Mouse (Mus musculus) embryonic fibroblast, embryonic 13.5 days (primary cell): ENCODE measurements around the gene Zfp654.

Source experiments
- CTCF ChIP-seq: IDR thresholded peaks from 2 replicates; pipeline ENCODE4 v1.5.1; 2011; ENCODE audit warnings: mild to moderate bottlenecking, control low read depth, low read length, moderate library complexity, borderline replicate concordance; ENCODE audit not compliant: insufficient read depth
- POLR2A ChIP-seq: IDR thresholded peaks from 2 replicates; pipeline ENCODE4 v1.6.1; 2011; ENCODE audit warnings: low read depth, mild to moderate bottlenecking, control low read depth, low read length, moderate library complexity

DNA sequence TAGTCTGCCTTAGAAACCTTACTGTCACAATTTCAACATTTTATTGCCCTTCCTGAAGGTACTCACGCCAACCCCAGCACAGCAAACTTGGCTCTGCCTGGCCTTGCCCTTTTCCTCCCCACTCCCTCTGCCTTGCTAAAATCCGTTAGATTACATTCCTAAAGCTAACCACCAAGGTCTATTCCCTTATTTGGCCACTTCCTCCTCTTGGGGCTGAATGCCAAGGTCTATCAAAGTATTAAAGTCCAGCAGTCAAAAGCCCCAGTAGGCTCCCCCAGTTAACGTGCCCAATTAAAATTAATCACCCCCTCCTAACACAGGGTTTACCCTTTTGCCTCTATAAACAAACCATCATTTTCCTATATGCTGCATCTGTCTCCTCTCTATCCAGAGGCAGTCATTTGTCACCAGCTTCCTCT, 33.0 kb upstream of the Zfp654 start:
- TF ChIP-seq CTCF (no peak), POLR2A (no peak)
